Mouse (Mus musculus) MEL (cell line): ENCODE data around the gene Gm19410.

Experiments used
- CTCF ChIP-seq, 3 experiments: IDR thresholded peaks in 2 of 3; conservative IDR thresholded peaks in 1 of 3; 2 replicates each; pipeline ENCODE4 v1.5.1; 2011 to 2012; ENCODE audit warnings: low read length in 3 of 3, low read depth in 2 of 3, mild to moderate bottlenecking in 2 of 3, improper control_type of control experiment in 1 of 3, inconsistent platforms in 1 of 3, mixed read lengths in 1 of 3, moderate library complexity in 1 of 3; ENCODE audit not compliant: control insufficient read depth in 1 of 3, insufficient read depth in 1 of 3, poor library complexity in 1 of 3, severe bottlenecking in 1 of 3
- E2F4 ChIP-seq: IDR thresholded peaks from 2 replicates; pipeline ENCODE4 v1.6.1; 2011; ENCODE audit warnings: low read depth, low read length, improper control_type of control experiment, borderline replicate concordance
- GATA1 ChIP-seq: IDR thresholded peaks from 2 replicates; pipeline ENCODE4 v1.6.1; 2011; ENCODE audit warnings: low read depth, low read length, improper control_type of control experiment
- HCFC1 ChIP-seq: IDR thresholded peaks from 2 replicates; pipeline ENCODE4 v1.6.1; 2012; ENCODE audit warnings: low read depth, mild to moderate bottlenecking, inconsistent platforms, low read length, improper control_type of control experiment, moderate library complexity
- JUND ChIP-seq: IDR thresholded peaks from 2 replicates; pipeline ENCODE4 v1.6.1; 2011; ENCODE audit warnings: low read depth, mild to moderate bottlenecking, improper control_type of control experiment, low read length
- MXI1 ChIP-seq: IDR thresholded peaks from 2 replicates; pipeline ENCODE4 v1.6.1; 2011; ENCODE audit warnings: mild to moderate bottlenecking, low read depth, low read length, improper control_type of control experiment
- POLR2A ChIP-seq, 2 experiments: IDR thresholded peaks; 2 replicates each; pipeline ENCODE4 v1.6.1; 2011 to 2012; ENCODE audit warnings: low read length in 2 of 2, mild to moderate bottlenecking in 2 of 2, control low read depth in 1 of 2, improper control_type of control experiment in 1 of 2, low read depth in 1 of 2, moderate library complexity in 1 of 2; ENCODE audit not compliant: control insufficient read depth in 1 of 2, insufficient read depth in 1 of 2, poor library complexity in 1 of 2
- SMC3 ChIP-seq: IDR thresholded peaks from 2 replicates; pipeline ENCODE4 v1.6.1; 2011; ENCODE audit warnings: low read depth, low read length, improper control_type of control experiment
- ZC3H11A ChIP-seq: IDR thresholded peaks from 2 replicates; pipeline ENCODE4 v1.6.1; 2012; ENCODE audit warnings: low read depth, mild to moderate bottlenecking, inconsistent platforms, low read length, improper control_type of control experiment
- ZNF384 ChIP-seq: IDR thresholded peaks from 2 replicates; pipeline ENCODE4 v1.6.1; 2012; ENCODE audit warnings: low read depth, mild to moderate bottlenecking, inconsistent platforms, low read length, improper control_type of control experiment

DNA sequence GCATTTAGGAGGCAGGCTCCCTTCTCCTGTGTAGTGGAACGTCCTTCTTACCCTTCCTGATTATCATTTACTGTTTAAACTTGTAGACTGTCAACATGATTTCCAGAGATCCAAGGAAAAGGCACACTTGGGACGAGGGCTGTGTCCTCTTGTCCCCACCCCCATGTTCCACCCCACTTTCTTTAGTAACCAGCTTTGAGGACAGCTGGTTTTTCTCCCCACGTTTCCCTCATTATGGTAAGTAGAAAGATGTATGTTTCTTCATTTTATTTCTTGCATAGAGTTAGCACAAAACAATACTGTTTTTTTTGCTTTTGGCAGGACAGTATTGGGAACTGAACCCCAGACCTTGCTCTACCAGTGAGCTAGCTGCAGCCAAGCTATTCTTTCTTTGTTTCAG is 34.8 kb upstream of the Gm19410 start:
- TF ChIP-seq POLR2A (IDR thresholded peaks at IDR 0.05; ENCODE audit: control insufficient read depth in 1 of 2, insufficient read depth in 1 of 2, low read depth in 1 of 2, low read length in 2 of 2, poor library complexity in 1 of 2) (no peak), ZC3H11A (no peak), MXI1 (no peak), E2F4 (no peak), HCFC1 (no peak), SMC3 (no peak), ZNF384 (no peak), GATA1 (no peak), JUND (no peak), CTCF (IDR thresholded peaks at IDR 0.05 in 2 of 3, conservative IDR thresholded peaks at IDR 0.05 in 1 of 3; ENCODE audit: control insufficient read depth in 1 of 3, insufficient read depth in 1 of 3, low read depth in 2 of 3, low read length in 3 of 3, poor library complexity in 1 of 3, severe bottlenecking in 1 of 3) (no peak)
